Mouse (Mus musculus) CH12.LX (cell line): Measurements from ENCODE around the gene Ucn2.

Experiments used
- CHD2 ChIP-seq: IDR thresholded peaks from 2 replicates; pipeline ENCODE4 v1.6.1; 2011; ENCODE audit warnings: low read length, improper control_type of control experiment
- CTCF ChIP-seq, 2 experiments: IDR thresholded peaks in 1 of 2; conservative IDR thresholded peaks in 1 of 2; 2 replicates each; pipeline ENCODE4 v1.5.1; 2011 to 2012; ENCODE audit warnings: low read depth in 2 of 2, low read length in 2 of 2, improper control_type of control experiment in 1 of 2, inconsistent platforms in 1 of 2, mild to moderate bottlenecking in 1 of 2, moderate library complexity in 1 of 2
- EP300 ChIP-seq: IDR thresholded peaks from 2 replicates; pipeline ENCODE4 v1.6.1; 2011; ENCODE audit warnings: low read length, improper control_type of control experiment
- MAFK ChIP-seq: IDR thresholded peaks from 2 replicates; pipeline ENCODE4 v1.6.1; 2011; ENCODE audit warnings: low read length, improper control_type of control experiment; ENCODE audit not compliant: insufficient replicate concordance
- MXI1 ChIP-seq: IDR thresholded peaks from 2 replicates; pipeline ENCODE4 v1.6.1; 2011; ENCODE audit warnings: mild to moderate bottlenecking, low read depth, low read length, improper control_type of control experiment
- POLR2A ChIP-seq: IDR thresholded peaks from 2 replicates; pipeline ENCODE4 v1.6.1; 2011; ENCODE audit warnings: low read depth, mild to moderate bottlenecking, improper control_type of control experiment, low read length
- SIN3A ChIP-seq: IDR thresholded peaks from 2 replicates; pipeline ENCODE4 v1.6.1; 2012; ENCODE audit warnings: low read length, improper control_type of control experiment, inconsistent platforms
- ZMIZ1 ChIP-seq: IDR thresholded peaks from 2 replicates; pipeline ENCODE4 v1.6.1; 2012; ENCODE audit warnings: low read depth, mild to moderate bottlenecking, inconsistent platforms, low read length, improper control_type of control experiment
- ZNF384 ChIP-seq: IDR thresholded peaks from 2 replicates; pipeline ENCODE4 v1.6.1; 2012; ENCODE audit warnings: low read depth, low read length, improper control_type of control experiment, inconsistent platforms

DNA sequence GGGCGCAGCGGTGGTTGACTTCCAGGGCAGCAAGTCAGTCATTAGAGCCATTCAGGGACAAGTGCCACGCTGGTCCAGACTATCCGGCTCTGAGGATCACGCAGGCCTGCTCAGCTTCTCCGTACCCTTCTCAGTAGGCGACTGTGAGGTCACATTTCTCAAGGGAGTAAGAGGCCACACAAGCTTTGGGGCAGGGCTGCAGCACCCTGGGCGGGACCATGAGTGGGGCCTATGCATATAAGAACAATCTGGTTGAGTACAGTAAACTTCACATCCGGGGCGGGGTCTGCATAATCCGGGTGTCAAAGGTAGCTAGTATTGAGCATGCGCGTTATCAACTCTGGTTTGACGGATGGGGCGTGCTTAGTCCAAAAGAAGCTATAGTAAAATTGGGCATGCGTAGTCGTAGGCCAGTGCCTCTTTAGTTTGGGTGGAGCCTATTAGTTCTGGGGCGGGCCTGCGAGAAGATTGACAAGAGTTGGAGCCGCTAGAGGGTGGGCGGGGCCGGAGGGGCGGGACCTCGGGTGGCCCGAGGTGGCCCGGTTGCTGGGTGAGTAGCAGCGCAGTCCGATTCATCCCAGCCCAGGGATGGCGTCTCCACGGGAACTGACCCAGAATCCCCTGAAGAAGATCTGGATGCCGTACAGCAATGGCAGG lies 5.7 kb downstream of the Ucn2 start, which contains the start of gene Pfkfb4:
- TF ChIP-seq ZNF384 (no peak), CTCF (conservative IDR thresholded peaks at IDR 0.05 in 1 of 2, IDR thresholded peaks at IDR 0.05 in 1 of 2; ENCODE audit: low read depth in 2 of 2, low read length in 2 of 2) (no peak), MAFK (no peak), POLR2A (peak; percentile 96), ZMIZ1 (peak; percentile 94), CHD2 (no peak), MXI1 (peak; percentile 65; the same call in 1 of the 2 replicates), SIN3A (peak; percentile 68), EP300 (peak; percentile 48; the same call in 1 of the 2 replicates)
